Mouse (Mus musculus) left cerebral cortex, adult 11 months (tissue): ENCODE data around the gene Gm20388.

Experiments used
- DNase-seq: peaks from one replicate; pipeline ENCODE4 v3.0.0; 2022; ENCODE audit warnings: low spot score

The Gm20388 gene

GRCm38 (mm10) chr8:120294982-120295870, 384.6 kb downstream of the Gm20388 start:
- no peak for DNase-seq

GRCm38 (mm10) chr8:120297000-120297399, 386.4 kb downstream of the Gm20388 start:
- no peak for DNase-seq

GRCm38 (mm10) chr8:120298601-120299532, 388.2 kb downstream of the Gm20388 start:
- DNase-seq = no peak

GRCm38 (mm10) chr8:120300601-120301141, 390.0 kb downstream of the Gm20388 start:
- DNase-seq = no peak

GRCm38 (mm10) chr8:120302941-120303675, 392.5 kb downstream of the Gm20388 start:
- no peak for DNase-seq

GRCm38 (mm10) chr8:120304097-120304496, 393.5 kb downstream of the Gm20388 start:
- DNase-seq = no peak

GRCm38 (mm10) chr8:120305800-120306385, 395.3 kb downstream of the Gm20388 start:
- DNase-seq = no peak

GRCm38 (mm10) chr8:120307103-120307502, 396.5 kb downstream of the Gm20388 start:
- no peak for DNase-seq

- no peak for DNase-seq
Observed at GRCm38 (mm10) chr8:120307528-120307927, 396.9 kb downstream of the Gm20388 start.

- DNase-seq = no peak
Observed at GRCm38 (mm10) chr8:120308131-120308530, 397.5 kb downstream of the Gm20388 start.

- no peak for DNase-seq
Observed at GRCm38 (mm10) chr8:120308553-120308952, 397.9 kb downstream of the Gm20388 start.

- DNase-seq = no peak
Observed at GRCm38 (mm10) chr8:120309326-120309725, 398.7 kb downstream of the Gm20388 start.

GRCm38 (mm10) chr8:120310063-120310462, 399.4 kb downstream of the Gm20388 start:
- no peak for DNase-seq

GRCm38 (mm10) chr8:120312452-120312851, 401.8 kb downstream of the Gm20388 start:
- no peak for DNase-seq

- no peak for DNase-seq
Observed at GRCm38 (mm10) chr8:120313674-120314073, 403.0 kb downstream of the Gm20388 start.

GRCm38 (mm10) chr8:120314932-120315331, 404.3 kb downstream of the Gm20388 start:
- no peak for DNase-seq

- DNase-seq = no peak
Observed at GRCm38 (mm10) chr8:120315644-120316043, 405.0 kb downstream of the Gm20388 start.

- DNase-seq = no peak
Observed at GRCm38 (mm10) chr8:120316707-120317106, 406.1 kb downstream of the Gm20388 start.

GRCm38 (mm10) chr8:120317118-120317824, 406.6 kb downstream of the Gm20388 start:
- no peak for DNase-seq

- DNase-seq = no peak
Observed at GRCm38 (mm10) chr8:120318476-120318991, 407.9 kb downstream of the Gm20388 start.
